Mouse (Mus musculus) heart, embryonic 11.5 days (tissue): ENCODE measurements around the gene Ldb3. TPM values are rescaled to one million over a fixed set of nuclear protein-coding genes. Genes with fewer than 3 reads are reported as not detected.

Experiments
- ATAC-seq: fragments of 200-750 bp; cut with Nextera tagmentation; replicated peaks from 2 replicates; pipeline ENCODE4 v1.8.0; 2017; ENCODE audit warnings: moderate library complexity; ENCODE audit not compliant: insufficient number of reproducible peaks, low FRiP score, low TSS enrichment
- H3K27ac ChIP-seq: fragments of 300-500 bp; sonication (generic); 2 replicates; pipeline ENCODE4 v1.5.1; 2014; ENCODE audit warnings: mild to moderate bottlenecking, low read depth, low read length
- H3K27me3 ChIP-seq: fragments of 300-500 bp; sonication (generic); 2 replicates; pipeline ENCODE4 v1.6.1; 2014; ENCODE audit warnings: mild to moderate bottlenecking, low read length, mixed read lengths; ENCODE audit not compliant: control insufficient read depth, insufficient read depth
- H3K36me3 ChIP-seq: fragments of 300-500 bp; sonication (generic); 2 replicates; pipeline ENCODE4 v1.6.1; 2014; ENCODE audit warnings: mild to moderate bottlenecking, low read length, moderate library complexity, mixed read lengths; ENCODE audit not compliant: control insufficient read depth, insufficient read depth
- H3K4me1 ChIP-seq: fragments of 300-500 bp; sonication (generic); 2 replicates; pipeline ENCODE4 v1.6.1; 2014; ENCODE audit warnings: low read length; ENCODE audit not compliant: control insufficient read depth, insufficient read depth
- H3K4me2 ChIP-seq: fragments of 300-500 bp; sonication (generic); 2 replicates; pipeline ENCODE4 v1.6.1; 2014; ENCODE audit warnings: mild to moderate bottlenecking, moderate library complexity
- H3K4me3 ChIP-seq: fragments of 300-500 bp; sonication (generic); 2 replicates; pipeline ENCODE4 v1.5.1; 2014; ENCODE audit warnings: low read depth, low read length
- H3K9ac ChIP-seq: fragments of 300-500 bp; sonication (generic); 2 replicates; pipeline ENCODE4 v1.6.1; 2014; ENCODE audit warnings: mild to moderate bottlenecking, low read depth, low read length, moderate library complexity
- H3K9me3 ChIP-seq: fragments of 300-500 bp; sonication (generic); replicated peaks from 2 replicates; pipeline ENCODE4 v1.6.1; 2016; ENCODE audit warnings: low read length; ENCODE audit not compliant: control insufficient read depth
- WGBS: fragments of 180-500 bp; shearing (Covaris S2); extraction: QIAGEN DNeasy Blood & Tissue Kit; methylation state at CpG from one replicate; pipeline ENCODE4 v1.1.7; 2014; ENCODE audit not compliant: insufficient replicate concordance; 5-methylcytosine and 5-hydroxymethylcytosine counted together
- polyA plus RNA-seq: library from polyadenylated mRNA; unstranded; fragments of >200 nt; fragmentation: Nextera tagmentation; extraction: Ambion mirVana; gene quantifications from 2 replicates; pipeline ENCODE4 v1.2.1, GENCODE M21; 2014

Gene Ldb3
- polyA plus RNA-seq, 1 experiment from 2014 or later = 221 TPM

DNA sequence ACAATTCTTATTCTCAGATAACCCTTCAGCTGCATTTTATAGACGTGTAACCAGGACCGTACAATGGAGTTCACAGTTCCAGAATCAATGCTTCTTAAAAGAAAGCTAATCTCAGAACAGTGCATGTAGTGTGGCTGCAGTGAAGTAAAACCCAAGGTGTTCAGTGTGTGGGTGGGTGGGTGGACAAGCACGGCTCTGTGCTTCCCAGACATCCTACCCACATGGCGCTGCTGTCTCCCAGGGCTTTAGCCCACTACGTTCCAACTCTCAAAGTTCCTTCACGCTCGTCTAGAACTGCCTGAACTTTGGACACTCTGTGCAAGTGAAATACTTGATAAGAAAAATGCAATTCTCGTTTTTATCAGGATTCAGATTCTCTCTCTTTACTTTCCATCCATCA is 65.8 kb downstream of the Ldb3 start, which contains the start of gene 9230112D13Rik:
Gene 9230112D13Rik (minus strand): TSS at position 101 of the 400 bp plus-strand sequence.
- Histone ChIP-seq H3K4me2 (no peak within 1 kb of the TSS), H3K9ac (no peak within 1 kb of the TSS), H3K4me3 (no peak within 1 kb of the TSS), H3K36me3 (no peaks in the 10 kb centered on the region), H3K4me1 (no peaks in the 10 kb centered on the region), H3K9me3 (no peaks in the 10 kb centered on the region), H3K27me3 (no peaks in the 10 kb centered on the region), H3K27ac (no peak within 1 kb of the TSS)
- ATAC-seq = no peak
- 77% methylated on average over 8 of the region's 8 CpGs for WGBS

DNA sequence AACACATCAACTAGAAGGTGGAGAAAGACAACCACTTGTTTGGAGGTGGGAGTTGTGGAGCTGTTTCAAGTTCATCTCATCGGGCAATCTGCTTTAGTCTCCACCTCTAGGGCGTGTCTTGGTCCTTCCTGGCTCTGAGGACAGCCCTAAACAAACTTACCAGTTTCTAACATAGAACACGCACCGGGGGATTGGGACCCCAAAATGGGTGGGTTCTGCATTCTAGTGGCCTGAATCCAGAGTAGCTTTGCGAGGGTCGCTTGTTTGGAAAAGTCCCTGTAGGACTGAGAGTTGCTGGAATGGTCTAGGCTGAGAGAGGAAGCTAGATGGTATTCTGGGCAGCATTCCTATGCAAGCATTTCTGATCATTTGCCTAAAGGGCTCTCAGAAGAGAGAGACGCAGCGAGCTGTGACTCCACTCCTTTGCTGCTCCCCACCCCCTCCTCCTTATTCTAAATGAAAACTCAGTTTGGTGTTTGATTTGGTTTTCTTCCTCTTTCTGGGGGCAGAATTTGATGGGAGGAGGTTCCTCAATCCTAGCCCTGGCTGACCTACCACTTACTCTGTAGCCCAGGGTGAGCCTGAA is 70.4 kb downstream of the Ldb3 start:
- no peak overlapping the region for H3K27ac ChIP-seq

DNA sequence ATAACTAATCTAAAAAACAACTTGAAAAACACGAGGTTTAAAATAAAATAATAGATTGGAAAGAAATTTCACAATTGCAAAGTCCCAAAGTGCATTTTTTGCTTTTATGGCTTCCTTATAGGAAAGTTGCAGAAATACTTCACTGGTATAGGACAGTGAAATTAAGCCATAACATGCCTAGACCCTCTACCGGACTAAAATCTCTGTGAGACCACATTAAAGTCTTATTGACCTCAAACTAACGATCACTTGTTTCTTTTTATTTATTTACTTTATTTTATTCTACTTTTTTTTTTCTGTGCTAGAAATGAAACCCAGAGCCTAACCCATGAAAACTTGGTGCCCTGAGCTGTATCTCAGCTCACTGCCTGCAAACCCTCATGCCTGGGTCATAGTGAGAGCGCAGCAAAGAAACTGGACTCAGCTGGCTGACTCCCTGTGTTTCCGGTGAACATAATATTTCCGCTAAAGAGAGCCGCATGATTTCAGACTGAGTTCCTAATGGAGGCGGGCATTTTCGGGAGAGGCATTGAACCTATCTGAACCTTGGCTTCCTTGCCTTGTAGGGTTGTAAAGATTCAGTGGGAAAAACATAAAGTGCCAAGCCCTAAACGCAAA is 71.4 kb downstream of the Ldb3 start:
- no peaks in the 10 kb centered on the region for H3K9me3 ChIP-seq
- no peak for ATAC-seq
- H3K4me1 ChIP-seq = peaks cover 5% of the 10 kb centered on the region; the same call in 1 of the 2 replicates

More for the DNA sequence above, 70.4 kb downstream of the Ldb3 start:
- WGBS = 70% methylated on average over 8 of the region's 8 CpGs
- H3K4me3 ChIP-seq = no peak overlapping the region
- H3K27me3 ChIP-seq = no peaks in the 10 kb centered on the region
- no peaks in the 10 kb centered on the region for H3K9me3 ChIP-seq
- H3K4me1 ChIP-seq = peaks cover 5% of the 10 kb centered on the region; the same call in 1 of the 2 replicates
- ATAC-seq = no peak
- H3K9ac ChIP-seq = no peak overlapping the region
- no peak overlapping the region for H3K4me2 ChIP-seq
- no peaks in the 10 kb centered on the region for H3K36me3 ChIP-seq

DNA sequence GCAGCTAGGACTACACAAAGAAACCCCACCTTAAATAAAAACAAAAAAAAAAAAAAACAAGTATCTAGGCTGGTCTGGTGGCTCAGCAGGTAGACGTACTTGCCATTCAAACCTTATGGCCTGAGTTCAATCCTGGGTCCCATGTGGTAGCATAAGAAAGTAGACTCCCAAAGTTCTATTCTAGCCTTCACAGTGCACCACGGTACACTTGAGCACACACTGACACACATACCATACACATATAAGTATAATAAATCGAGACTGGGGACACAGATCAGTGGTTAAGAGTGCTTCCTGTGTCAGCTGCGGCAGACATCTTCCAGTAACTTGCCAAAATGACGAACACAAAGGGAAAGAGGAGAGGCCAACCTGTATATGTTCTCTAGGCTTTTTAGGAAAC is 72.6 kb downstream of the Ldb3 start:
- H3K9ac ChIP-seq = no peak overlapping the region
- H3K9me3 ChIP-seq = no peaks in the 10 kb centered on the region
- H3K4me1 ChIP-seq = peaks cover 5% of the 10 kb centered on the region; the same call in 1 of the 2 replicates
- ATAC-seq = no peak
- H3K27me3 ChIP-seq = no peaks in the 10 kb centered on the region
- H3K4me2 ChIP-seq = no peak overlapping the region
- 76% methylated on average over 5 of the region's 5 CpGs for WGBS
- H3K4me3 ChIP-seq = no peak overlapping the region
- no peaks in the 10 kb centered on the region for H3K36me3 ChIP-seq
- H3K27ac ChIP-seq = no peak overlapping the region

More for the DNA sequence above, 71.4 kb downstream of the Ldb3 start:
- Histone ChIP-seq H3K4me2 (no peak overlapping the region), H3K9ac (no peak overlapping the region), H3K27ac (no peak overlapping the region), H3K27me3 (no peaks in the 10 kb centered on the region), H3K4me3 (no peak overlapping the region), H3K36me3 (no peaks in the 10 kb centered on the region)
- 86% methylated on average over 10 of the region's 10 CpGs for WGBS

DNA sequence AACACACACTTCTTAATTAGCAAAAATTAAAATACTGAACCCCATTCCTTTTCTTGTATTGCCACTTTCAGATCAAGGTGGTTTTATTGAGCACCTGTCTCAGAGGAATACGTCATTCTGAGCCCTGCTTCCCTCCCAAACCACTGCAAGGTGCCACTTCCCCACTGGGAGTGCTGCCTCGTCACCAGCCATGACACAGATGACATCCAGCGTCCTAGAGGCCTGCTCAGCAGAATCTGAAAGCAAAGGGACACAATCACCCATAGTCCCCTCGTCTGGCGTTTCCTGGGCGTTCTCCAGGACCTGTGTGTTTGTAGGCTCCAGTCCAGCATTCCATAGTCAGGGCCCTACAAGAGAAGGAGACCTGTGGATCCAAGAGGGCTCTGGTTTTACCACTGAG is 74.4 kb downstream of the Ldb3 start:
- ATAC-seq = no peak
- WGBS = 33% methylated on average over 6 of the region's 6 CpGs
- no peaks in the 10 kb centered on the region for H3K36me3 ChIP-seq
- H3K27ac ChIP-seq = no peak overlapping the region
- H3K4me2 ChIP-seq = no peak overlapping the region
- H3K9ac ChIP-seq = no peak overlapping the region
- H3K4me3 ChIP-seq = no peak overlapping the region
- peaks cover 5% of the 10 kb centered on the region; the same call in 1 of the 2 replicates for H3K4me1 ChIP-seq
- H3K9me3 ChIP-seq = no peaks in the 10 kb centered on the region
- H3K27me3 ChIP-seq = no peaks in the 10 kb centered on the region

DNA sequence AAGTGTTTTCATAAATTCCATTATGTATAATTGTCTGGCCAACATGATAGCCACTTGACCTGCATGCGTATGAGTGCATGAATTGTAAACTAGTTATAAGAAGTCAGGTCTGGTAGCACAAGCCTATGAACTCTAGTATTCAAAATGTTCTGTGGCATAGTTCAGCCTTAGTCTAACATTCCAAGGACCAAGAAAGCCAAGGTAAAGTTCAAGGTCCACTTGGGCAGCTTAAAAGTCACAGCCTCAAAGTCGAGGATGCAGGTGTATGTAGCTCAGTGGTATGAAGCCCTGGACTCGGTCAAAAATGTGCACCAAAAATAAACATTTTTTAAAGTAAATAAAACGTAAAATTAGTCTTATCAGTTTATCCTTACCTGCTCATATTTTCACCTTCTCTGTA is 75.9 kb downstream of the Ldb3 start:
- Histone ChIP-seq H3K36me3 (no peaks in the 10 kb centered on the region), H3K4me3 (no peak overlapping the region), H3K27ac (no peak overlapping the region), H3K4me2 (no peak overlapping the region), H3K4me1 (peaks cover 14% of the 10 kb centered on the region), H3K27me3 (no peaks in the 10 kb centered on the region), H3K9me3 (no peaks in the 10 kb centered on the region), H3K9ac (no peak overlapping the region)
- ATAC-seq = no peak
- WGBS = 76% methylated on average over 4 of the region's 4 CpGs

DNA sequence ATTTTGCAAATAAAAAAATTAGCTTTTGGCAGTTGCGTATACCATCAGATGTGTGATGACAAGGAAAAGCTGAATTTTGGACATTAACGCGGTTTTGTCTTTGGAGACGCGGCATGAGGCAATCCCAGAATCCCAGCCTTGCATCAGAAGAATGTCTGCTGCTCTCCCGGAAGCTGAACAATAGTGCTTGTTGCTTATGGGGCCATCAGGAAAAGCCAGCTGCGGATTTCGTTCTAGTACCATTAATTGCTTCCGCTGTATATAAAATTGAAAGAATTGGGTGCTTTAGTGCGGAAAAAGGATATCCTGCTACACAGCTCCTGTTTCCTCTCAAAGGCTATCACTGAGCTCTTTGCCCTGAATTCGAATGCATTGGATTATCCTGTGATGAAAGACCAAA is 76.6 kb downstream of the Ldb3 start:
- Histone ChIP-seq H3K36me3 (no peaks in the 10 kb centered on the region), H3K4me1 (peaks cover 14% of the 10 kb centered on the region), H3K27ac (no peak overlapping the region), H3K9ac (no peak overlapping the region), H3K9me3 (no peaks in the 10 kb centered on the region), H3K4me3 (no peak overlapping the region), H3K27me3 (no peaks in the 10 kb centered on the region), H3K4me2 (no peak overlapping the region)
- ATAC-seq = no peak
- WGBS = 58% methylated on average over 11 of the region's 11 CpGs

DNA sequence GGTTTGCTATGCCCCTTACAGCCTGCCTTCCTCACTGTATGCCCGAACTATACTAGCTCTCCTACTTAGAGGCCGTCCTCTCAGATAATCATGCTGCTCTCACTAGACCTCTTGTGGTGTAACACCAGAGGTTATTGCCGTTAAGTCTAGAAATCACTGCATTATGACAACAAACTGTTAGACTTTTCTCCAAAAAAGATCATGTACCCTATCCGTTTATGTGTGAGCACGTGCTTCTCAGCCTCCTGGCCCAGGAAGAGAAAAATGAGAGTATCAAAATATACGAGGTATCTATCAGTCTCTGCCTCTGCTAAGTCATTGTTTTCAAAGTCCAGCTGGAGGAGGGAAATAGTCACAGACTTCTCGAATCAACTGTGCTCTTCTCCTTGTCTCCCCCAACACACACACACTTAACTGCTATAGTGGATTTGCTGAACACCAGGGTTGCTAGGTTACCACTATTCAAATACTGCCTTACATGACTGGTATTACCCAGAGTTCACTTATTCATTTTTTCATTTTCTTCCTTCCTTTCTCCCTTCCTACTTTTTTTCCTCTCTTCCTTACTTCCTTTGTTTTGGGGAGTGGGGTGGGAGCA is 79.5 kb downstream of the Ldb3 start:
- ATAC-seq = no peak
- Histone ChIP-seq H3K27me3 (no peaks in the 10 kb centered on the region), H3K4me3 (no peak overlapping the region), H3K4me1 (peaks cover 26% of the 10 kb centered on the region), H3K9ac (no peak overlapping the region), H3K36me3 (no peaks in the 10 kb centered on the region), H3K27ac (no peak overlapping the region), H3K9me3 (no peaks in the 10 kb centered on the region), H3K4me2 (peak overlapping the region; percentile 14)
- WGBS = 32% methylated on average over 7 of the region's 7 CpGs
